Mouse (Mus musculus): ENCODE results near the gene Pip5k1c.

- TF ChIP-seq POLR2A (IDR thresholded peaks at IDR 0.05; ENCODE audit: low read depth, low read length) = no peak
- no peak for TF ChIP-seq CTCF (conservative IDR thresholded peaks at IDR 0.05; ENCODE audit: insufficient read depth, insufficient read length, low read depth, low read length)
Measured at GRCm38 (mm10) chr10:81289811-81290210, 3.0 kb upstream of the Pip5k1c start.
